Mouse (Mus musculus): ENCODE data around the gene Gli2.

GRCm38 (mm10) chr1:118948407-118948806 is 105.0 kb downstream of the Gli2 start:
- TF ChIP-seq CTCF (IDR thresholded peaks at IDR 0.05; ENCODE audit: borderline replicate concordance, insufficient read depth, low read length) (no peak), POLR2A (IDR thresholded peaks at IDR 0.05; ENCODE audit: low read depth, low read length) (no peak)
